Mouse (Mus musculus) limb, embryonic 12.5 days (tissue): Measurements from ENCODE around the gene Katna1. TPM values are rescaled to one million over a fixed set of nuclear protein-coding genes. Genes with fewer than 3 reads are reported as not detected.

Source experiments
- polyA plus RNA-seq: library from polyadenylated mRNA; unstranded; fragments of >200 nt; fragmentation: Nextera tagmentation; extraction: Ambion mirVana; gene quantifications from 2 replicates; pipeline ENCODE4 v1.2.1, GENCODE M21; 2016

The Katna1 gene
- polyA plus RNA-seq, 1 experiment from 2014 or later = 74.9 TPM

Other genes starting within 250 kb of the Katna1 start
- 1.1 and 1.3 TPM in 2 replicates for gene Lrp11, start 136.2 kb upstream of the Katna1 start, polyA plus RNA-seq
- 68.9 and 71.8 TPM in 2 replicates for gene Nup43, start 58.5 kb upstream of the Katna1 start, polyA plus RNA-seq
- gene Pcmt1, start 44.9 kb upstream of the Katna1 start, polyA plus RNA-seq = 116 and 120 TPM in 2 replicates
- gene Lats1, start 44.8 kb upstream of the Katna1 start, polyA plus RNA-seq = 8.4 and 9.1 TPM in 2 replicates
- gene Ginm1, start 66.8 kb downstream of the Katna1 start, polyA plus RNA-seq = 60.8 and 68.1 TPM in 2 replicates
- 46.9 and 49.2 TPM in 2 replicates for gene Ppil4, start 66.9 kb downstream of the Katna1 start, polyA plus RNA-seq
- gene Zc3h12d, start 106.5 kb downstream of the Katna1 start, polyA plus RNA-seq = 0.29 TPM in 2 replicates
- gene Tab2, start 230.2 kb downstream of the Katna1 start, polyA plus RNA-seq = 27.5 and 29.5 TPM in 2 replicates